Mouse (Mus musculus) liver, embryonic 16.5 days (tissue): ENCODE measurements at regions not wholly inside any gene's neighbourhood (a gene's known extent, or its start where the extent isn't known, plus 50 kb on each side); places are given as distances from the start of the nearest gene placed in this dataset.
"Not testable (repeated sequence)": the region's sequence is repeated elsewhere in the genome, so short reads cannot be mapped to it uniquely, and the experiment has no call there.

Experiments
- ATAC-seq: fragments of 200-750 bp; cut with Nextera tagmentation; 2 replicates; pipeline ENCODE4 v1.8.0; 2017; ENCODE audit warnings: low read depth, mild to moderate bottlenecking, moderate number of reproducible peaks, moderate library complexity
- H3K27ac ChIP-seq: fragments of 300-500 bp; sonication (generic); 2 replicates; pipeline ENCODE4 v1.5.1; 2014; ENCODE audit warnings: mild to moderate bottlenecking, low read length
- H3K27me3 ChIP-seq: fragments of 300-500 bp; sonication (generic); 2 replicates; pipeline ENCODE4 v1.6.1; 2014; ENCODE audit warnings: low read depth, low read length, mixed read lengths; ENCODE audit not compliant: control insufficient read depth, insufficient read depth
- H3K36me3 ChIP-seq: fragments of 300-500 bp; sonication (generic); 2 replicates; pipeline ENCODE4 v1.6.1; 2014; ENCODE audit warnings: mild to moderate bottlenecking; ENCODE audit not compliant: control insufficient read depth, insufficient read depth
- H3K4me1 ChIP-seq: fragments of 300-500 bp; sonication (generic); 2 replicates; pipeline ENCODE4 v1.6.1; 2014; ENCODE audit warnings: low read depth, low read length, mixed read lengths; ENCODE audit not compliant: control insufficient read depth
- H3K4me2 ChIP-seq: fragments of 300-500 bp; sonication (generic); 2 replicates; pipeline ENCODE4 v1.6.1; 2014; ENCODE audit warnings: low read depth, low read length, mixed read lengths
- H3K4me3 ChIP-seq: fragments of 300-500 bp; sonication (generic); 2 replicates; pipeline ENCODE4 v1.5.1; 2014; ENCODE audit warnings: low read depth, mild to moderate bottlenecking, low read length
- H3K9ac ChIP-seq: fragments of 300-500 bp; sonication (generic); 2 replicates; pipeline ENCODE4 v1.6.1; 2014; ENCODE audit warnings: low read depth, low read length
- H3K9me3 ChIP-seq: fragments of 300-500 bp; sonication (generic); replicated peaks from 2 replicates; pipeline ENCODE4 v1.6.1; 2016; ENCODE audit warnings: low read length; ENCODE audit not compliant: control insufficient read depth
- WGBS: fragments of 180-500 bp; shearing (Covaris S2); extraction: QIAGEN DNeasy Blood & Tissue Kit; methylation state at CpG from one replicate; pipeline ENCODE4 v1.1.7; 2014; ENCODE audit not compliant: insufficient replicate concordance; 5-methylcytosine and 5-hydroxymethylcytosine counted together

DNA sequence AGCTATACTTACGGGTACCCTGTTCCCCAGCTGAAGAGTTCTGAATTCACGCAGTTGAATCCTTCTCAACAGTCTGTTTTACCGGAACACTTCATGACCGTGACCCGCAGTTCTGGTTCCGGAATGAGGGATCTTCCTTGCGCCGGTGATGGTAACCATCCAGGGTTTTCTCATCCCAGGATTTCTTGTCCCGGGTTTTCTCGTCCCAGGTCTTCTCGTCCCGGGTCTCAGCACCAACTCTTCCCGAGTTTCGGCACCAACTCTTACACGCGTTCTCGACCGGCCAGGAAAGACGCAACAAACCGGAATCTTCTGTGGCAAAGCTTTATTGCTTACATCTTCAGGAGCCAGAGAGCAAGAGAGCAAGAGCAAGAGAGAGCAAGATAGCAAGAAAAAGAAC, 147.5 kb upstream of the Peli2 start:
- H3K36me3 ChIP-seq, H3K4me2 ChIP-seq, H3K9me3 ChIP-seq, H3K27ac ChIP-seq, H3K27me3 ChIP-seq, H3K4me1 ChIP-seq, ATAC-seq, H3K4me3 ChIP-seq, H3K9ac ChIP-seq: not testable (repeated sequence)
- WGBS = 79% methylated on average over 20 of the region's 20 CpGs

DNA sequence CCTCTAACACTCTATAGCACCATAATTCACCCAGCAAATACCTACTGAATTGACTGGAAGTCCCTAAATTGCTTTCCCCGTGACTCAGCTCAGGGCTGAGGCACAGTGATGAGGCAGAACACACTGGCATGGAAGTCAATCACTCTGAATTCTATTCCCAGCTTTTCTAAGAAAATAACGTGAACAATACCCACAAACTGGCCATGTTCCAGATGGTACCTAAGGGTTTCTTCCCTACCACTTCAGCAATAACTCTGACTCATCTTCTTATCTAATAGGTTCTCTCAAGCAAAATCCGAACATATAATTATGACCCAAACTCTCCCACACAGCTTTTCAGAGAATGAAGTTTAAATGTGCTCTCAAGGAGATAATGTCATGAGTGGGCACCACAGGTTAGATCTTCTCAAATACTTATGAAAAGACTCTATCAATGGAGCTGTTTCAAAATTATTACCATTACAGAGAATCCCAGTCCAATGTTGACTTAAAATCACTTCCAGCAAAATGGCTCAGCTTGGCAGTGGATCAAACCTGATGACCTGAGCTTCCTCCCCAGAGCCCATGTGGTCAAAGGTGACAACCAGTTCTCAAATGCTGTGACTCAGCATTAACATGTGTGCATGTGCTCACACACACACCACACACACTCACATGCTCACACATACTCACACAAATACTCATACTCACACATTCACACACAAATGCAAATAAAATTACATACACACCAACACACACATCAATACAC, 137.5 kb upstream of the Peli2 start:
- ATAC-seq = no peak
- WGBS = 44% methylated on average over 3 of the region's 3 CpGs
- H3K36me3 ChIP-seq = no peaks in the 10 kb centered on the region
- no peaks in the 10 kb centered on the region for H3K9me3 ChIP-seq
- no peak overlapping the region for H3K4me2 ChIP-seq
- H3K27ac ChIP-seq = no peak overlapping the region
- no peaks in the 10 kb centered on the region for H3K27me3 ChIP-seq
- H3K4me3 ChIP-seq = no peak overlapping the region
- H3K4me1 ChIP-seq = no peaks in the 10 kb centered on the region
- H3K9ac ChIP-seq = no peak overlapping the region

DNA sequence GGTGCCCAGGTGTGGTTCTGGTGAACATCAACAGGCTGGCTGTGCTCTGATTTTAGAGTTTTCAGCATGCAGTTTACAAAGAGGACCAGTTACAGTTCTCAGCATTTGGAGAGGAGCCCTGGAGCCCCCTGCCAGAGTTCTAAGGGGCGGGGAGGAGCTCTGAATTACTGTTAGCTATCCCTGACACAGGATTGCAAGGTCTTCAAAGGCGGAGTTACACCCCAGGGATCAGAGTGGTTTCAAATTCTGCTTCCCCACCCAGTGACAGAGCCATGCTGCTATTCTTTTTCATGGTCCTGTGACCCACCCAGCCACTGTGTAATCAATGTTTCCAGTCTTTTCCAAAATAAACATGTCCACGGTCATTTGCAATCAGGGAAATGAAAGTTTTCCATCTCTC, 134.1 kb upstream of the Peli2 start:
- no peak for ATAC-seq
- Histone ChIP-seq H3K4me3 (no peak overlapping the region), H3K4me1 (no peaks in the 10 kb centered on the region), H3K36me3 (no peaks in the 10 kb centered on the region), H3K27ac (no peak overlapping the region), H3K9ac (no peak overlapping the region), H3K9me3 (no peaks in the 10 kb centered on the region), H3K4me2 (no peak overlapping the region), H3K27me3 (no peaks in the 10 kb centered on the region)
- 25% methylated on average over 3 of the region's 3 CpGs for WGBS

DNA sequence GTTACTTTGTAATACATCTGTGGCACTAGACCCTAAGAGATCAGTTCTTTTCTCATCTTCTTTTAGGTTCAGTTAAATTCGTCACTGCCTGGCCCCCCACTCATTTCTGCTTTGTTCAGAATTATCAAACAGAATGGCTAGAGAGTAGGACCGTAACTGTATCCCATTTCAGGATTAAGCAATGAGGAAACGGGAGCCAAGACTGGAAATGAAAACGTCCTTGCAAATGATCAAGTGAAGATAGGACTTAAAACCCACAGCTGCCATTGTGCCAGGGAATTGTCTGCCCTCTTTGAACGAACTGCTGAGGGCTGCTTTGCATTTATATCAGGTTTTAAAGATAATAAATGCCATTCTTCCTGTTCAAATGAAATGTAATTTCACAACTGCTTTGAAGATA, 133.7 kb upstream of the Peli2 start:
- no peaks in the 10 kb centered on the region for H3K36me3 ChIP-seq
- no peaks in the 10 kb centered on the region for H3K27me3 ChIP-seq
- no peak overlapping the region for H3K4me2 ChIP-seq
- H3K4me1 ChIP-seq = no peaks in the 10 kb centered on the region
- ATAC-seq = no peak
- H3K9ac ChIP-seq = no peak overlapping the region
- H3K9me3 ChIP-seq = no peaks in the 10 kb centered on the region
- WGBS = 29% methylated on average over 5 of the region's 5 CpGs
- H3K4me3 ChIP-seq = no peak overlapping the region
- H3K27ac ChIP-seq = no peak overlapping the region

DNA sequence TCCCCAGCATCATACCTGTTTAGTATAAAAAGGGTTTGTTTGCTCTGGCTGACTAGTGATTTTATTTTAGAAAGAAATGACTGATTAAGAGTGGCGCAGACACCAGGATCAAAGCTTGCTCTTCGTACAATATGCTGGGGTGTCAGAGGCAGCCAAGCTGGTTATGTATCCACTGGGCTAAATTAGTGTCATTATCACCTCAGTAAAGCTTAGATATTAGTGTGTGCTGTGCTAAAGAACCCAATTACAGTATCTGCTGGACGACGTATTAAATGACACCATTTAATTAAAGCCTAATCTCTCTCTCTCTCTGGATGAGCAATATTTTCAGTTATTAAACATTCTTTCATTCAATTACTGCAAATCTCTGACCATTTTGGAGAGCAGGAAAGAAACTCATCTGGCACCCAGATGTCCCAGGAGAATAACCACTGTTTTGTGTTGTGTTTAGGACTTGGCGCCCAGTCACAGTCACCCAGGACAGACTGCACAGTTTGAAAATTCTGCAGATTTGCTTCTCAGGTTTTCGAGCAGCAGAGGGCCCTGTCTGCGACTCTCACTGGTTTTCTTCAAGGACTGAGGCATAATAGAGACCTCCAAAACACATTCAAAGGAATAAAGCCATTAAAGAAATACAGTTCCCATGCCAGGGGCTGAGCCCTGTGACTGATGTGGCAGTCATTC, 133.1 kb upstream of the Peli2 start:
- H3K9me3 ChIP-seq = no peaks in the 10 kb centered on the region
- no peak overlapping the region for H3K27ac ChIP-seq
- H3K27me3 ChIP-seq = no peaks in the 10 kb centered on the region
- no peak overlapping the region for H3K4me2 ChIP-seq
- H3K4me3 ChIP-seq = no peak overlapping the region
- WGBS = 66% methylated on average over 7 of the region's 7 CpGs
- H3K4me1 ChIP-seq = no peaks in the 10 kb centered on the region
- H3K9ac ChIP-seq = no peak overlapping the region
- no peaks in the 10 kb centered on the region for H3K36me3 ChIP-seq
- no peak for ATAC-seq

DNA sequence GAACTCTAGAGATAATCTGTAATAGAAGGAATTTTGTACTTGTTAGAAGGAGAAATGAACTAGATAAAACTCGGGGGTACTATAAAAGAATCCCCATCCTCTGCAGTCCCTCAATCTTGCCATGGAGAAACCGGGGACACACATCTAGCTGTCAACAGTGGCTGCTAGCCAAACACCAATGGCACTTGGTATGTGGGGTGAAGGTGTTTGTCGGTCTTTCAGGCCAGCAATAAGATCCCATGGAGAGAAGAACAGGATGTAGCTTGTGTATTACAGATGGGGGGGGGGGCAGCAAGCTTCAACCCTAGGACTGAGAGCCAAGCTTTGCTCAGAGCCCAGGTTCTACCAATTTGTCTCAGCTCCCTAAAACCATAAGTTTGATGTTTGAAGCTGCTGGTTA, 132.5 kb upstream of the Peli2 start:
- Histone ChIP-seq H3K9ac (no peak overlapping the region), H3K27me3 (no peaks in the 10 kb centered on the region), H3K36me3 (no peaks in the 10 kb centered on the region), H3K4me1 (no peaks in the 10 kb centered on the region), H3K9me3 (no peaks in the 10 kb centered on the region), H3K27ac (no peak overlapping the region), H3K4me3 (no peak overlapping the region), H3K4me2 (no peak overlapping the region)
- ATAC-seq = no peak
- 51% methylated on average over 3 of the region's 3 CpGs for WGBS

DNA sequence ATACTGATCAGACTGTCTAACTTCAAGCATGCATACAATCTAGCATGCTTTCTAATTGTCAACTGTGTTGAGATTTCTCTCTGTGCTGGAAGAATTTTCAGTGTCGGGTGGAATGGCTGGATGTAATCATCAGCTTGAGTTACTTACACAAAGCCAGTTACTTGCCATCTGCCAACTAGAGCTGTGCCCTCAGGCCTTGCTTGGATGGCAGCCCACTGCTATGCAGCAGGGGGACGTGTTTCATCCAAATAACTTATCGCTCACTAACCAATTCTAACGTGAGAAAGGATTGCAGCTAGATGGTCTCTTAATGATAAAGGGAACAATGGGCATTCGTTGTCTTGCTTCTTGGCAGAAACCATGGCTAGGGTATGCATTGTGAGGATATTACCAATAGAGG, 131.3 kb upstream of the Peli2 start:
- no peak for ATAC-seq
- no peak overlapping the region for H3K4me2 ChIP-seq
- no peaks in the 10 kb centered on the region for H3K9me3 ChIP-seq
- no peak overlapping the region for H3K27ac ChIP-seq
- no peaks in the 10 kb centered on the region for H3K27me3 ChIP-seq
- no peak overlapping the region for H3K9ac ChIP-seq
- no peaks in the 10 kb centered on the region for H3K36me3 ChIP-seq
- WGBS = 49% methylated on average over 5 of the region's 5 CpGs
- no peaks in the 10 kb centered on the region for H3K4me1 ChIP-seq
- no peak overlapping the region for H3K4me3 ChIP-seq

DNA sequence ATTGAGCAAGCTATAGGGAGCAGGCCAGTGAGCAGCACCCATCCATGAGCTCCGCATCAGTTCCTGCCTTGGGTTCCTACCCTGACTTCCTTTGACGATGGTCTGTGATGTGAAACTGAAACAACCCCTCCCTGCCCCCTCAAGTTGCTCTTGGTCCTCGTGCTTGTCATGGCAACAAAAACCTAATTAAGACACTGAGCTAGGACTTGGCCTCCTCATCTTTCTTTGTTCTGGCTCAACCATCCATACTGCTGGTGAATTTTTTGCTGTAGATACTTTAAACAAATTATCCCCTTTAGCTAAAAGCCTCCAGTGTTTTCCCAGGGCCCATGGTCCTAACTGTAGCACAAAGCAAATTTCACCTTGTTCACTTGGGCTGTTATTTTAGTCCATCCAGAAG, 129.9 kb upstream of the Peli2 start:
- ATAC-seq = no peak
- H3K4me2 ChIP-seq = no peak overlapping the region
- 64% methylated on average over 3 of the region's 3 CpGs for WGBS

DNA sequence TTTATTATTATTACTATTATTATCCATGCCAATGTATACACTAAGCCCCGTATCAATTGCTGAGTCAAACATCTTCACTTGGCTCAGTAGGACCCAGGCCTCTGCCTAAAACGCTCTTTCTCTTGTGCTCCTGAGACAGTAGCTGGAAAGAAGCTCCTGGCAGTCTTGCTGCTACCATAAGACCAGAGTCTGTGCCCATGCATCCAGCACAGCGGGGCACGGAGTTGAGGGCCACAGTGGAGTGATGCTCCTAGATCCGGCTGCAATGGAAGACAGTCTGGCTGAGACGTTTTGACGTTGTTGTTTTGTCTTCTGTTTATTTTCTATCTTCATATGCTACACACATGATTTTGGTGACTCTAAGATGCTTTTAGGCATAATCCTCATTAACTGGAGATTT, 129.1 kb upstream of the Peli2 start:
- WGBS = 75% methylated on average over 7 of the region's 7 CpGs
- no peak for ATAC-seq
- no peak overlapping the region for H3K27ac ChIP-seq
- H3K27me3 ChIP-seq = no peaks in the 10 kb centered on the region
- H3K4me3 ChIP-seq = no peak overlapping the region
- H3K4me2 ChIP-seq = no peak overlapping the region
- H3K36me3 ChIP-seq = no peaks in the 10 kb centered on the region
- no peaks in the 10 kb centered on the region for H3K9me3 ChIP-seq
- no peaks in the 10 kb centered on the region for H3K4me1 ChIP-seq
- no peak overlapping the region for H3K9ac ChIP-seq

More for the DNA sequence above, 129.9 kb upstream of the Peli2 start:
- Histone ChIP-seq H3K9me3 (no peaks in the 10 kb centered on the region), H3K27me3 (no peaks in the 10 kb centered on the region), H3K27ac (no peak overlapping the region), H3K9ac (no peak overlapping the region), H3K4me1 (no peaks in the 10 kb centered on the region), H3K4me3 (no peak overlapping the region), H3K36me3 (no peaks in the 10 kb centered on the region)
